ENCODE assay signal across 10 mouse cellular contexts in the genomic region with DNA sequence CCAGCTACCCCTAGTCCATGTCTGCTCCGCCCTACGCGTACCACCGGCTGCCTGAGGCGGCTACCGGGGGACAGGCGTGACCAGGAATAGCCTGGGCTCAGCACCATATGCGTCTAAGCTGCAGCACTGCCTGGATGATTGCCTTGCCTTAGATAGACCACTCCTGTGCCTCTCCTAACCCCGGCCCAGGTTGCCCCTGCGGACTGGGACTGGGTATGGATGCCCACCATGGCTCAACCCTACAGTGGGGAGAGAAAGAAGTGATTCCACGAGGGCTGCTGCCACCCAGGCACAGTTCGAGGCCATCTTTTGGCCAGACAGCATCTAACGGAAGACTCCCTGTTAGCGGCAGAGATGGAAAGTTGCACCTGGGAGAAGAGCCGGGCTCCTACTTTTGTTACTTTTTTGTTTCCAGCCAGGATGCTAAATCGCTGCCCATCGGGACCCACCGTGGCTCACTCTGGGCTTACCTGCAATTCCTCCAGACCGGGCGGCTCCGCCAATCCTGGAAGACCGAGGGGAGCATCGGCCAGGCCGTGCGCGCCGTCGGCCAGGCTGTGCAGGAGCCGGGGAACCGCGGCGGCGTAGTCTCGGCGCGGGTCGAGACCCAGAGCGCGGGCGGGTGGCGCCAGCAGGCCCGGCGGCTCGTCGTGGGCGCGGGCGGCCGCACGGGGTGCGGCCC. TPM values are rescaled to one million over a fixed set of nuclear protein-coding genes. Genes with fewer than 3 reads are reported as not detected.
DNase-seq lines count a peak whose midpoint lies in the region; ATAC-seq and TF ChIP-seq lines count a peak whose summit lies in the region.
"Had no signal": no experiment of that assay in that cellular context is flagged by ENCODE, and none has a peak within 500 bp of the region (broad histone marks: within the 10 kb centered on the region; RNA-seq: fewer than 3 reads in every experiment).

No protein-coding gene starts in this region.

- 3% methylated on average over 47 of the region's 51 CpGs for WGBS in kidney, postnatal 0 days
- 4% methylated on average over 51 of the region's 51 CpGs for WGBS in forebrain, embryonic 11.5 days
- WGBS in limb, embryonic 10.5 days: 2% methylated on average over 51 of the region's 51 CpGs
- 2% methylated on average over 47 of the region's 51 CpGs for WGBS in neural tube, embryonic 11.5 days

- H3K4me2 ChIP-seq in kidney, postnatal 0 days (ENCODE audit: low read length): peak overlapping the region; percentile 51
- peak overlapping the region; percentile 24; the same call in 1 of the 2 replicates for H3K4me2 ChIP-seq in forebrain, embryonic 11.5 days (ENCODE audit: low read depth, low read length, severe bottlenecking)
- peak overlapping the region; percentile 31; the same call in 1 of the 2 replicates for H3K4me2 ChIP-seq in neural tube, embryonic 11.5 days (ENCODE audit: low read depth)

- intact Hi-C loops in gastrocnemius, postnatal 14 days (cut with DNase I; ENCODE audit: low total_unique reads): no loop called here

- DNase-seq in kidney, postnatal 0 days (ENCODE audit: low spot score): no peak
- DNase-seq in kidney, postnatal 10 days: no peak
- DNase-seq in forebrain, embryonic 11.5 days (ENCODE audit: low spot score): no peak
- peak; percentile 64 for DNase-seq in limb, embryonic 10.5 days (ENCODE audit: low spot score)
- DNase-seq in neural tube, embryonic 11.5 days (ENCODE audit: low spot score): peak; percentile 29
- no peak for DNase-seq in gastrocnemius, postnatal 14 days
- DNase-seq in urinary bladder, postnatal 4 days (ENCODE audit: low spot score in 2 of 2): no peak
- no peak for DNase-seq in frontal cortex, postnatal 25 days (ENCODE audit: low spot score in 2 of 2)
- DNase-seq: cerebellum, adult 2 months had no signal

- H3K4me1 ChIP-seq in kidney, postnatal 0 days (replicated peaks; ENCODE audit: insufficient read depth, low read length): no peaks in the 10 kb centered on the region
- H3K4me1 ChIP-seq in forebrain, embryonic 11.5 days (replicated peaks; ENCODE audit: control insufficient read depth, insufficient read depth, low read length): peaks cover 8% of the 10 kb centered on the region
- H3K4me1 ChIP-seq in limb, embryonic 10.5 days: peaks cover 21% of the 10 kb centered on the region
- H3K4me1 ChIP-seq in neural tube, embryonic 11.5 days (ENCODE audit: control insufficient read depth, insufficient read depth, low read length): no peaks in the 10 kb centered on the region; the same call in 1 of the 2 replicates

- no peak for TF ChIP-seq CTCF in kidney, postnatal 0 days (IDR thresholded peaks at IDR 0.05; ENCODE audit: low read depth)

- H3K27ac ChIP-seq in kidney, postnatal 0 days: no peak overlapping the region
- H3K27ac ChIP-seq in forebrain, embryonic 11.5 days (ENCODE audit: low read depth, low read length): no peak overlapping the region
- 0 out of 2 replicates have a peak overlapping the region, but pooled peaks have one; percentile 16 for H3K27ac ChIP-seq in limb, embryonic 10.5 days
- H3K27ac ChIP-seq in neural tube, embryonic 11.5 days (ENCODE audit: low read depth, low read length): no peak overlapping the region

- no peak for ATAC-seq in kidney, postnatal 0 days (replicated peaks; ENCODE audit: low FRiP score, low read depth)
- ATAC-seq in forebrain, embryonic 11.5 days (replicated peaks; ENCODE audit: low FRiP score): no peak
- ATAC-seq in neural tube, embryonic 11.5 days (ENCODE audit: insufficient read depth, low FRiP score, low TSS enrichment): no peak

- H3K9ac ChIP-seq in kidney, postnatal 0 days (ENCODE audit: low read depth, low read length): 0 out of 2 replicates have a peak overlapping the region, but pooled peaks have one; percentile 13
- no peak overlapping the region for H3K9ac ChIP-seq in forebrain, embryonic 11.5 days (ENCODE audit: low read length)
- H3K9ac ChIP-seq in neural tube, embryonic 11.5 days (ENCODE audit: low read length): 0 out of 2 replicates have a peak overlapping the region, but pooled peaks have one; percentile 14

- peak overlapping the region; percentile 31 for H3K4me3 ChIP-seq in kidney, postnatal 0 days (replicated peaks; ENCODE audit: low read depth, low read length)
- peak overlapping the region; percentile 15 for H3K4me3 ChIP-seq in forebrain, embryonic 11.5 days (ENCODE audit: low read depth, low read length)
- H3K4me3 ChIP-seq in limb, embryonic 10.5 days: peak overlapping the region; percentile 34
- peak overlapping the region; percentile 20 for H3K4me3 ChIP-seq in neural tube, embryonic 11.5 days (ENCODE audit: low read depth, low read length)

- no peaks in the 10 kb centered on the region for H3K36me3 ChIP-seq in kidney, postnatal 0 days (ENCODE audit: insufficient read depth, low read length)
- no peaks in the 10 kb centered on the region for H3K36me3 ChIP-seq in forebrain, embryonic 11.5 days (ENCODE audit: control insufficient read depth, insufficient read depth, low read length)
- no peaks in the 10 kb centered on the region for H3K36me3 ChIP-seq in limb, embryonic 10.5 days
- no peaks in the 10 kb centered on the region for H3K36me3 ChIP-seq in neural tube, embryonic 11.5 days (ENCODE audit: control insufficient read depth, insufficient read depth, low read length)

- H3K9me3 ChIP-seq in kidney, postnatal 0 days (replicated peaks; ENCODE audit: low read length): no peaks in the 10 kb centered on the region
- H3K9me3 ChIP-seq in forebrain, embryonic 11.5 days (ENCODE audit: control insufficient read depth, low read length): no peaks in the 10 kb centered on the region
- H3K9me3 ChIP-seq in limb, embryonic 10.5 days (replicated peaks): no peaks in the 10 kb centered on the region
- H3K9me3 ChIP-seq in neural tube, embryonic 11.5 days (ENCODE audit: control insufficient read depth, low read length): no peaks in the 10 kb centered on the region

- peaks cover 62% of the 10 kb centered on the region for H3K27me3 ChIP-seq in kidney, postnatal 0 days (ENCODE audit: insufficient read depth, low read length)
- peaks cover 96% of the 10 kb centered on the region for H3K27me3 ChIP-seq in forebrain, embryonic 11.5 days (ENCODE audit: control insufficient read depth, insufficient read depth, low read length)
- peaks cover 100% of the 10 kb centered on the region for H3K27me3 ChIP-seq in limb, embryonic 10.5 days (ENCODE audit: low read depth, poor library complexity, severe bottlenecking)
- H3K27me3 ChIP-seq in neural tube, embryonic 11.5 days (ENCODE audit: control insufficient read depth, insufficient read depth, low read length): peaks cover 87% of the 10 kb centered on the region

RNA-seq across cellular contexts. Expression of a gene that starts 1.2 kb away (rescaled TPM):
- not detected in 2 replicates for polyA plus RNA-seq in kidney, postnatal 0 days (2015; fragmentation: Nextera tagmentation; extraction: Ambion mirVana)
- 0.21 and 0.32 TPM in 2 replicates for polyA plus RNA-seq in forebrain, embryonic 11.5 days (2014; fragmentation: Nextera tagmentation; extraction: Ambion mirVana)
- not detected in 2 replicates for polyA plus RNA-seq in limb, embryonic 10.5 days (2016; fragmentation: Nextera tagmentation; extraction: Ambion mirVana)
- polyA plus RNA-seq in neural tube, embryonic 11.5 days (2014; fragmentation: Nextera tagmentation; extraction: Ambion mirVana): 0.11 TPM in 2 replicates
- total RNA-seq in gastrocnemius, postnatal 14 days (2021): not detected
- polyA plus RNA-seq: cerebellum, adult 2 months; large intestine, adult 2 months had no signal

RNA-seq across cellular contexts. Expression of a gene that starts 18.4 kb away (rescaled TPM):
- polyA plus RNA-seq in kidney, postnatal 0 days (2015; fragmentation: Nextera tagmentation; extraction: Ambion mirVana): 22.0 and 22.2 TPM in 2 replicates
- 37.3 and 39.7 TPM in 2 replicates for polyA plus RNA-seq in forebrain, embryonic 11.5 days (2014; fragmentation: Nextera tagmentation; extraction: Ambion mirVana)
- 37.7 and 41.3 TPM in 2 replicates for polyA plus RNA-seq in limb, embryonic 10.5 days (2016; fragmentation: Nextera tagmentation; extraction: Ambion mirVana)
- 39.8 and 41.9 TPM in 2 replicates for polyA plus RNA-seq in neural tube, embryonic 11.5 days (2014; fragmentation: Nextera tagmentation; extraction: Ambion mirVana)
- 10 to 100 TPM in 1 of 2 experiments, 1 to 10 TPM in 1; 7.4 to 10.6 TPM for total RNA-seq in gastrocnemius, postnatal 14 days (2021)

RNA-seq across cellular contexts. Expression of a gene that starts 18.5 kb away (rescaled TPM):
- polyA plus RNA-seq in kidney, postnatal 0 days (2015; fragmentation: Nextera tagmentation; extraction: Ambion mirVana): 22.4 and 22.6 TPM in 2 replicates
- 30.1 and 31.5 TPM in 2 replicates for polyA plus RNA-seq in forebrain, embryonic 11.5 days (2014; fragmentation: Nextera tagmentation; extraction: Ambion mirVana)
- polyA plus RNA-seq in limb, embryonic 10.5 days (2016; fragmentation: Nextera tagmentation; extraction: Ambion mirVana): 18.7 and 19.8 TPM in 2 replicates
- 32.4 and 34.2 TPM in 2 replicates for polyA plus RNA-seq in neural tube, embryonic 11.5 days (2014; fragmentation: Nextera tagmentation; extraction: Ambion mirVana)
- 10 to 100 TPM; 21.7 to 24.3 TPM for total RNA-seq in gastrocnemius, postnatal 14 days (2021)

RNA-seq across cellular contexts. Expression of a gene that starts 57.4 kb away (rescaled TPM):
- 450 and 458 TPM in 2 replicates for polyA plus RNA-seq in kidney, postnatal 0 days (2015; fragmentation: Nextera tagmentation; extraction: Ambion mirVana)
- 503 and 528 TPM in 2 replicates for polyA plus RNA-seq in forebrain, embryonic 11.5 days (2014; fragmentation: Nextera tagmentation; extraction: Ambion mirVana)
- polyA plus RNA-seq in limb, embryonic 10.5 days (2016; fragmentation: Nextera tagmentation; extraction: Ambion mirVana): 593 TPM in 2 replicates
- polyA plus RNA-seq in neural tube, embryonic 11.5 days (2014; fragmentation: Nextera tagmentation; extraction: Ambion mirVana): 529 and 539 TPM in 2 replicates
- total RNA-seq in gastrocnemius, postnatal 14 days (2021): 10 to 100 TPM; 88.0 to 99.6 TPM

Comparison
In these comparisons a context has a peak if more than half of its experiments do, and no peak if none do; other contexts are left out.
1. DNase-seq: peak in limb, embryonic 10.5 days (single experiment) and neural tube, embryonic 11.5 days (single experiment); none in kidney, postnatal 0 days (single experiment), kidney, postnatal 10 days (single experiment), forebrain, embryonic 11.5 days (single experiment), gastrocnemius, postnatal 14 days (single experiment), urinary bladder, postnatal 4 days (0 of 2) and frontal cortex, postnatal 25 days (0 of 2).
2. Peak in every context shown above with its lines, with median percentiles within 50 percentile points of each other: H3K4me2 ChIP-seq and H3K4me3 ChIP-seq.